Mouse (Mus musculus) cerebellum, postnatal 4 days (tissue): ENCODE measurements at regions not wholly inside any gene's neighbourhood (a gene's known extent, or its start where the extent isn't known, plus 50 kb on each side); places are given as distances from the start of the nearest gene placed in this dataset.

Experiments
- DNase-seq, 2 experiments: peaks; one replicate each; pipeline ENCODE4 v3.0.0; 2022; ENCODE audit warnings: low spot score in 2 of 2, mixed read lengths in 1 of 2

DNA sequence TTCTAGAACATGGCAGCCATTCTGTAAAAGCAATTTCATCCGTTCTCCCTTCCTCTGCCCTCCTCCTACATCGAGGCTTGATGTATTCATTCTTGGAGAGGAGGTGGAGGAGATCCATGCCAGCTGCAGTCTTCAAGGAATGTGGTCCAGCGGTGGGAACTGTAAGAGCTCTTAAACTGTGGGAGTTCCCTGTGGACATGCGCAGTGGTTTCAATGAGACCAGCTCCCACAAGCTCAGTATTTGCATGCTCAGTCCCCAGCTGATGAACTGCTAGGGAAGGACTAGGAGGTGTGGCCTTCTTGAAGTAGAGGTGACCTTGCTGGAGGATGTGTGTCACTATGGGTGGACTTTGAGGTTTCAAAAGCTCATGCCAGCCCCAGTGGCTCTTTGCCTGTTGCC, 163.7 kb upstream of the Ctnnb1 start:
- DNase-seq, result no peak

DNA sequence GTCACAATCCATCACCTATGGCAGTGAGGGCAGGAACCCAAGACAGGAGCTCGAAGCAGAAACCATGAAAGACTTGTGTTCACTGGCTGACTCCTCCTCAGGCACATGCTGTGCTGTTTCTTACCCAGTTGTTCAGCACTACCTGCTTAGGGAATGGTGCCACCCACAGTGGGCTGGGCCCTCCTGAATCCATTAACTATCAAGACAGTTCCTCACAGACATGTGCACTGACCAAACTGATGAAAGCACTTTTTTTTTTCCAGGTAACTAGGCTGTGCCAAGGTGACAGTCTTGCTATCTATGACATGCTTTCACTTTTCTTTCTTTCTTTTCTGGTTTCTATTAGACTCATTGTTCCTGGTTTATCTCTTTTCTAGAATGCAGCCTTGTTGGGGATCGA, 162.1 kb upstream of the Ctnnb1 start:
- DNase-seq, result no peak

GRCm38 (mm10) chr9:120767396-120767795, 161.6 kb upstream of the Ctnnb1 start:
- DNase-seq, result no peak

DNA sequence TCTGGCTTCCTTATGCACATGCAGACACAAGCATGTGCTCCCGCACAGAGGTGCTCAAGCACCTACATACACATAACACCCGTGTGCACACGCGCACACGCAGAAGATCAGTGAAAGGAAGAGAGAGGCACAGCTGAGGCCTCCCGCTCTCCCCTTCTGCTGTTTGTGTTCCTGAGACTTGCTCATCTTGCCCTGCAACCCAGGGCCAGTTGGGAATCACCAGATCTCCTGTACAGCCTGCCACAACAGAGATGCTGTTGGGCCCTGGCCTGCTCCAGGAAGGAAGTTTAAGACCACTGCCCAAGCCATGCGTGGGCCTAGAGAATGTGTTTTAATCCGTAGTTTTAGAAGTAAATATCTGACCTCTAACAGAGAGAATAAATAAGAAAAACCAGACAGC, 160.0 kb upstream of the Ctnnb1 start:
- DNase-seq, result no peak

DNA sequence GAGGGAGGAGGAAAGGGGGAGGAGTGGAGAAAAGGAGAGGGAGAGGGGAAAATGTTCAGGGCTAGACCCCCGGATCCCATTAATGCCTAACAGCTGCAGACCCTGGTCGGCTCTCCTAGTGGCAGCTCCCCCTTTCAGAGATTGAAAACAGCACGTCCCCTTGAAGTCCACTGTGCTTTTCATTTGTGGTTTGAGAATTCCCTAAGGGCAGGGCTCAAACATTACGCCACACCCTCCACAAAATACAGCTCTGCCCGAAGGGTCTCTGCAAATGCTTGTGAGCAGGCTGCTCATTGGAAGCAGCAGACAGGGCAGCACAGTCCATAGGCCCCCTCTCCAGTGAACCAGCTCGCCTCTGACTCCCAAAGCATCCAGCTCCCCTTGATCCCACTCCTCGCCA, 159.3 kb upstream of the Ctnnb1 start:
- no peak for DNase-seq

DNA sequence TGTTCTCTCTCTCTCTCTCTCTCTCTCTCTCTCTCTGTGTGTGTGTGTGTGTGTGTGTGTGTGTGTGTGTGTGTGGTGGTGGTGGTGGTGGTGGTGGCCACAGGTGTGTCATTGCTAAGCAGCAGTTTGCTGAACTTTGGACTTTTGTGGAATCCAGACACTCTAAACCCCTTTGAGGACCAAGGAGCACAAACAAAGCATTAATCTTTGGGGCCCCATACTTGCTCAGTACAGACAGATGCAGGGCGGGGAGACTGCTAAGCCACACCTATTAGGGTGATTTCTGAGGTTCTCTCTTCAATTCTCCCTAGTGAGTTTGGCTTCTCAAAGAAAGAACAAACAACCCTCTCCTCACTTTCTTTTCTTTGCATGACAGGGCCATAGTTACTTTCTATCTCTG, 158.1 kb upstream of the Ctnnb1 start:
- DNase-seq, result no peak

GRCm38 (mm10) chr9:120771896-120772530, 157.0 kb upstream of the Ctnnb1 start:
- no peak for DNase-seq

- DNase-seq, result peak in 1 of 2 experiments; percentile 23
These were observed 154.8 kb upstream of the Ctnnb1 start for GRCm38 (mm10) chr9:120774251-120774650.

DNA sequence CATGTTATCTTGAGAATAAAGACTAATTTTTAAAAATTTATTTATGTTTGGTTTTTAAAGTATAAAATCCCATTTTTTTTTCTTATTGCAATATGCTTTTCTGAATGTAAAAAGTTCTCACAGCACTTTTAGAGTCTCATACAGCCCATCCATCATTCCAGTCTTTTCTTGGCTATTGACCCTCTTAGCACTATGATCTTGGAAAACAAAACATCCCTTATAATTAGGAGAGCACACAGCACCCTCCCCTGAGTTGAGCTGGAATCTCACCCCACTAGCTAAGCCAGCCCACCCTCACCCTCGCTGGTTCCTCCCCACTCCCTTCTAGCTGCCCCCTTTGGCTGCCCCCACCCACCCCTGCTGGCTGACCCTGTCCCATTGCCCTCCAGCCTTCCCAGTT, 154.2 kb upstream of the Ctnnb1 start:
- DNase-seq, result no peak

- no peak for DNase-seq
These were observed 153.3 kb upstream of the Ctnnb1 start for GRCm38 (mm10) chr9:120775721-120776120.

DNA sequence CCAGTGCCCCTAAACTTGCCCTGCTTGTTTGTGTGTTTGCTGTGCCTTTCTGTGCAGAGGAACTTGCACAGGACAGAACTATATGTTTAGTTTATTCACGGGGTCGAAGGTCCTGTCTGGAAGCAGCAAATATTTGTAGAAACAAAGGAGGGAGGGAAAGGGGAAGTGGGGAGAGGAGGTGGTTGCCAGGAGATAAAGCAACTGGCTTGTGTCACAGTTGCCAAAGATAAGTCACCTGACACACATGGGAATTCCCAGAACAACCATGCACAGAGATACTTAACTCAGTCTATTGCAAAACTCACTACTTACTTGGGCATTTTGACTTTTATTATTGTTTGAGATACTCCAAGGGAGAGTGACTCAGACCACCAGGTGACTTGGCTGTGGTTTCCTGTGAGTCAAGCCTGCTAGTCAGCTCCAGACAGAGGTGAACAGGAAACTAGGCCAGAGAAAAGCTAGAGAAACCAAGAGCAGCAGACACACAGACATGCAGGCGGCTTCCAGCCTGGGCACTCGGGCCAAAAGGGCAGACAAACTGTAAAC, 152.5 kb upstream of the Ctnnb1 start:
- no peak for DNase-seq

DNA sequence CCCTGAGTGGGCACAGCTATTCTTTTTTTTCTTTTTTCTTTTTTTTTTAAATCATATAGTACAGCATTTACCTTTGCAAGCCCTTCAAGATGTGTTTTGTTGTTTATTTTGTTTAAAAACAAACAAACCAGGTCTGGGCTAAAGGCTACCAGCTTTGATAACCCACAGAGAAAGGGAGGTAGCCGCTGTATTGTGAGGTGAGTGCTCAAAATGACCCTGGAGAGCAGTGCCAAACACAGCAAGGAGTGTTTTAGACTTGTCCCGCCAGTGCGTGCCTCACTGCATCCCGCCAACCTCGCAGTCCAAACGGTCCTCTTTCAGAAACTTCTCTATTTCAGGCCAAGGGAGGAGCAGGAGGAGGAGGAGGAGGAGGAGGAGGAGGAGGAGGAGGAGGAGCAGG, 152.0 kb upstream of the Ctnnb1 start:
- no peak for DNase-seq

DNA sequence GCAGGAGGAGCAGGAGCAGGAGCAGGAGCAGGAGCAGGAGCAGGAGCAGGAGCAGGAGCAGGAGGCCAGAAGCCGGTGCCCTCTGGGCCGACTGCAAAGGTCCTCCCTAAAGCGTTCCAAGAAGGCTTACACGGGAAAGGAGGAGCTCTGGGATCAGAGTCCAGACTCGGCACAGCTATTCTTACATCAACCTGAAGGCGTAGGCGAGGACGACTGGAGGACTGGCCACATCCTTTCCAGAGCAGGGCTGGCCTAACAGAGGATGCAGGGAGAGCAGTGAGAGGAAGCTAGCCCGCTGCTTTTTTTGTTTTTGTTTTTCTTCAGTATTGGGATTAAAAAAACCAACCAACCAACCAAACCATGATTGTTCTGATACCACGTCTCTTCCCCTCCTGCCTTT, 151.5 kb upstream of the Ctnnb1 start:
- DNase-seq, result no peak

DNA sequence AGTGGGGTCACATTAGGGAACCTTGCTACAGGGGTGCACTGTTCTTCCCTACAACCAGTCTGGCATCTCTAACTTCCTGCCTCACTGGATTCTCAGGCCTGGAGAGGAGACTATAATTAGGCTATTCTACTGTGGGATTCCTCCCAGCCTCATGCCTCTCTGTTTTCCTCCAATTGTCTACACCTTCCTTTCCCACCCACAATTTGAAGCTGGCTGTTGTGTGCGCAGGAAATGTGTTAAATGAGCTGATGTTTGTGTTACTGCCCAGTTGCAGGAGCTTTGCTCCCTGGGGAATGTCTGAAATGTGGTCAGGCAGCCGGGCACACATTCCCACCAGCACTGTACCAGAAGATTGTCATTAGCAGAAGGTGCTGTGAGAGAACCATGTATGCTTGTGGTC, 150.6 kb upstream of the Ctnnb1 start:
- no peak for DNase-seq

DNA sequence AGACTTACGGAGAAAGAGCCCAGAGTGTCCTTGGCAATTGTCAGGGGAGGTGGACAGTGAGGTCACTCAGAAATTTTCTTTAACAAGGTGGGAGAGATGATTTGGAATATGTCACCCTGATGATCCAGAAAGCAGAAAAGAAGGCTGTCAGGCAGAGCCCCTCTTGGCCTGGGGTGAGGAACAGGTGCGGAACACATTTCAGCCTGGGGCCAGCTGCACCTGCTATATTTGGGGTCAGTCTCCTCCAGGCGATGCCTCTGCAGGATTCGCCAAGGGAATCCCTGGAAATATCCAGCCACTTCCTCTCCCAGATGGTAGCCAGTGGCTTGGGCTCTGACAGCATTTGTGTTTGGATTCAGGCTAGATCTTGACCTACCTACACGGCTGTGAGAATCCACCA, 134.8 kb upstream of the Ctnnb1 start:
- no peak for DNase-seq

- no peak for DNase-seq
These were observed 132.7 kb upstream of the Ctnnb1 start for GRCm38 (mm10) chr9:120796111-120796880.

- no peak for DNase-seq
These were observed 130.9 kb upstream of the Ctnnb1 start for GRCm38 (mm10) chr9:120797996-120798663.

GRCm38 (mm10) chr9:120798901-120799300, 130.1 kb upstream of the Ctnnb1 start:
- DNase-seq, result no peak

DNA sequence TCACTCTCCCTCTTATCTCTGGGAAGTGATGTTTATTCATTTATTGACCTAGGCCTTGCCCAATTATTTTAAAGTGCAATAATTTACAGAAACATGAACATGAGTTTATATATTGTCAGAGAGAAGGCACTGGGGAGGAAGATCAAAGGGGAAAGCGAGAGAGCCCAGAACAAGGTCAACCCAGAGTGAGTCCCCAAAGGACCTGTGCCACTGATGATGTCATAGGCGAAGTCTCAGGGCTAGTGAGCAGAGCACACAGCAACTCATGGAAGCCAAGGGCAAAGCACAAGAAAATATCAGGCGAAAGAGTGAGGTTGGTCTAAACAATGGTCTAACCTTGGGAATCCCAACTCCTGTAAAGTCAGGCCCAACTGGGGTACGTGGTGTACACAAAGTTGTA, 126.4 kb upstream of the Ctnnb1 start:
- no peak for DNase-seq

- no peak for DNase-seq
These were observed 124.2 kb upstream of the Ctnnb1 start for GRCm38 (mm10) chr9:120804760-120805294.

DNA sequence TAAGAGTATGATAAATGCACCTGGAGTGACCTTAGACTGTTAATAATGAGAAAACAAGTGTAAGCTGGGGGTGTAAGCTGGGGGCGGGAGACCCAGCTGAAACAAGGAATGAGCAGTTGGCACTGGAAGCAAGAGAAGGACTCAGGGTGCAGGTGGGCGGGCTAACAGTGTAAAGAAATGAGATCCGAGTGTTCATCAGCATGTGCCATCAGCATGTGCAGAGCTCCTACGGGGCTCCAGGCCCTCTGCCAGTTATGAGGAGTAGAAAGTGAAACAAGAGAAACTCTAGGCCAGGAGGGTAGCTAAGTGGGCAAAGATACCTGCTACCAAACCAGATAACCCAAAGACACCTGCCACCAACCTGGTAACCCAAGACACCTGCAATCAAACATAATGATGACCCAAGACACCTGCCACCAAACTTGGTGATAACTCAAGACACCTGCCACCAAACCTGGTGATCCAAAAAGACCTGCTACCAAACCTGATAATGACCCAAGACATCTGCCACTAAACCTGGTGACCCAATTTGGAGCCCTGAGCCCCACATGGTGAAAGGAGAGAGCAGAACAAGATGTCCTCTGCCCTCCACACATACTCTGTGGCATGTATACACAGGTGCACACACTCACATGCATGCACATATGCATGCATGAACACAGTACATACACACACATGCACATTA, 120.1 kb upstream of the Ctnnb1 start:
- DNase-seq, result no peak

- DNase-seq, result no peak
These were observed 117.5 kb upstream of the Ctnnb1 start for GRCm38 (mm10) chr9:120811522-120811921.
